Mouse (Mus musculus) adipose tissue, adult 10 weeks (tissue): ENCODE results near the gene Dhx35. TPM values are rescaled to one million over a fixed set of nuclear protein-coding genes. Genes with fewer than 3 reads are reported as not detected.

Experiments
- polyA plus RNA-seq: library from polyadenylated mRNA; stranded (reverse); fragments of 350-450 nt; fragmentation: Illumina TruSeq; extraction: RNeasy Lipid Tissue Mini Kit (QIAGEN cat#74804); gene quantifications from one replicate; pipeline ENCODE4 v1.2.3, GENCODE M21; 2014; ENCODE audit warnings: low read depth, low replicate concordance

The Dhx35 gene
- 7.4 TPM for polyA plus RNA-seq

DNA sequence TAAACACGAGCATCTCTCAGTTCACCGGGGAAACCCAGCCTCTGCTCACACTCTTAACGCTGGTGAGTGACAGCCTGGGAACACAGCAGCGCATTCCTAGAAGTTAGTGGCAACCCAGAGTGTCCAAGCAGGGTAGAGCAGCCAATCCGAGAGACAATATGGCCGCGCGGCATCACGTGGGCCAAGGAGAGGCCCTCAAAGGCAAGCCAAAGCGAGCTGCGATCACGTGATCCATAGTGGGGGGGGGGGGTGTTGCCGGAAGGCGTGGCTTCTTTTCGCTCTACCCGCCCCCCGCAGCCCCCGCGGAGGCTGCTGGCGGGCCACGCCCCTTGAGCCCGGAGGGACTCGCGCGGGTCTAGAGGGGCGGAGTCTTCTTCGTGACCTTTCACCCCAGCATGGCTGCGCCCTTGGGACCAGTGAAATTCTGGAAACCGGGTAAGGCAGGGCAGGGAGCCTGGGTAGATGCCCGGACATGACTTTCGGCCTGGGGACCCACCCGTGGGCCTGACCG is at the start of gene Dhx35:
TSS of gene Dhx35 (plus strand) at position 314 of the 511 bp plus-strand sequence.

GRCm38 (mm10) chr2:158767742-158768339 is 26.8 kb upstream of the Dhx35 start, which contains the start of gene Fam83d:
Fam83d (plus strand) TSS chr2:158768093.

Other genes starting within 250 kb of the Dhx35 start
- not detected for gene Slc32a1, start 184.0 kb upstream of the Dhx35 start, polyA plus RNA-seq
- 9.0 TPM for gene Actr5, start 169.9 kb upstream of the Dhx35 start, polyA plus RNA-seq
- 3.1 TPM for gene Ppp1r16b, start 129.4 kb upstream of the Dhx35 start, polyA plus RNA-seq
- 4.5 TPM for gene Fam83d, start 26.7 kb upstream of the Dhx35 start, polyA plus RNA-seq